Mouse (Mus musculus) MEL (cell line): Measurements from ENCODE around the gene Tmem201. TPM values are rescaled to one million over a fixed set of nuclear protein-coding genes. Genes with fewer than 3 reads are reported as not detected.

Source experiments
- DNase-seq: peaks from one replicate; pipeline ENCODE4 v3.0.0; 2011; ENCODE audit warnings: low read depth, low spot score
- H3K27ac ChIP-seq: 2 replicates; pipeline ENCODE4 v1.5.1; 2012; ENCODE audit warnings: low read depth, mild to moderate bottlenecking, control low read depth, low read length, moderate library complexity; ENCODE audit not compliant: control insufficient read depth
- H3K27me3 ChIP-seq, 2 experiments: fragments of 150-350 bp in 1 of 2; sonication (generic) in 1 of 2; 2 replicates each; pipeline ENCODE4 v1.6.1; 2012; ENCODE audit warnings: low read length in 2 of 2, mild to moderate bottlenecking in 2 of 2, improper control_type of control experiment in 1 of 2, moderate library complexity in 1 of 2; ENCODE audit not compliant: insufficient read depth in 2 of 2, control insufficient read depth in 1 of 2
- H3K36me3 ChIP-seq, 2 experiments: 2 replicates each; pipeline ENCODE4 v1.6.1; 2012 to 2014; ENCODE audit warnings: low read length in 2 of 2, improper control_type of control experiment in 1 of 2, inconsistent platforms in 1 of 2, mild to moderate bottlenecking in 1 of 2; ENCODE audit not compliant: insufficient read depth in 2 of 2, control insufficient read depth in 1 of 2
- H3K4me1 ChIP-seq, 2 experiments: fragments of 150-350 bp in 1 of 2; sonication (generic) in 1 of 2; 2 replicates each; pipeline ENCODE4 v1.6.1; 2012; ENCODE audit warnings: low read length in 2 of 2, improper control_type of control experiment in 1 of 2, mild to moderate bottlenecking in 1 of 2; ENCODE audit not compliant: insufficient read depth in 2 of 2, control insufficient read depth in 1 of 2
- H3K4me3 ChIP-seq, 2 experiments: fragments of 150-350 bp in 1 of 2; sonication (generic) in 1 of 2; 2 replicates each; pipeline ENCODE4 v1.5.1; 2012; ENCODE audit warnings: low read depth in 2 of 2, low read length in 2 of 2, mild to moderate bottlenecking in 2 of 2, moderate library complexity in 2 of 2, control low read depth in 1 of 2, improper control_type of control experiment in 1 of 2; ENCODE audit not compliant: control insufficient read depth in 1 of 2, insufficient read depth in 1 of 2
- H3K79me2 ChIP-seq: 2 replicates; pipeline ENCODE4 v1.6.1; 2012; ENCODE audit warnings: mild to moderate bottlenecking, low read length, moderate library complexity; ENCODE audit not compliant: control insufficient read depth, poor library complexity, insufficient read depth
- H3K9ac ChIP-seq: 2 replicates; pipeline ENCODE4 v1.6.1; 2012; ENCODE audit warnings: low read depth, mild to moderate bottlenecking, control low read depth, low read length, moderate library complexity; ENCODE audit not compliant: control insufficient read depth, poor library complexity, severe bottlenecking
- H3K9me3 ChIP-seq: fragments of 150-350 bp; sonication (generic); replicated peaks from 2 replicates; pipeline ENCODE4 v1.6.1; 2012; ENCODE audit warnings: mild to moderate bottlenecking, low read length, improper control_type of control experiment, moderate library complexity; ENCODE audit not compliant: insufficient read depth
- E2F4 ChIP-seq: IDR thresholded peaks from 2 replicates; pipeline ENCODE4 v1.6.1; 2011; ENCODE audit warnings: low read depth, low read length, improper control_type of control experiment, borderline replicate concordance
- ELF1 ChIP-seq: IDR thresholded peaks from 2 replicates; pipeline ENCODE4 v1.6.1; 2014; ENCODE audit warnings: low read depth, mild to moderate bottlenecking, inconsistent platforms, low read length, improper control_type of control experiment, moderate library complexity
- EP300 ChIP-seq, 2 experiments: IDR thresholded peaks; 2 replicates each; pipeline ENCODE4 v1.6.1; 2011; ENCODE audit warnings: improper control_type of control experiment in 2 of 2, low read length in 2 of 2, low read depth in 1 of 2, mild to moderate bottlenecking in 1 of 2
- GABPA ChIP-seq: IDR thresholded peaks from 2 replicates; pipeline ENCODE4 v1.6.1; 2012; ENCODE audit warnings: low read depth, mild to moderate bottlenecking, inconsistent platforms, low read length, improper control_type of control experiment, moderate library complexity
- GATA1 ChIP-seq: IDR thresholded peaks from 2 replicates; pipeline ENCODE4 v1.6.1; 2011; ENCODE audit warnings: low read depth, low read length, improper control_type of control experiment
- HCFC1 ChIP-seq: IDR thresholded peaks from 2 replicates; pipeline ENCODE4 v1.6.1; 2012; ENCODE audit warnings: low read depth, mild to moderate bottlenecking, inconsistent platforms, low read length, improper control_type of control experiment, moderate library complexity
- JUND ChIP-seq: IDR thresholded peaks from 2 replicates; pipeline ENCODE4 v1.6.1; 2011; ENCODE audit warnings: low read depth, mild to moderate bottlenecking, improper control_type of control experiment, low read length
- MAFK ChIP-seq: IDR thresholded peaks from 2 replicates; pipeline ENCODE4 v1.6.1; 2011; ENCODE audit warnings: low read depth, mild to moderate bottlenecking, low read length, improper control_type of control experiment, borderline replicate concordance
- MEF2A ChIP-seq: IDR thresholded peaks from 2 replicates; pipeline ENCODE4 v1.6.1; 2014; ENCODE audit warnings: low read depth, mild to moderate bottlenecking, inconsistent platforms, low read length, improper control_type of control experiment; ENCODE audit not compliant: poor library complexity, insufficient replicate concordance, severe bottlenecking; ENCODE audit errors: extremely low read depth
- MXI1 ChIP-seq: IDR thresholded peaks from 2 replicates; pipeline ENCODE4 v1.6.1; 2011; ENCODE audit warnings: mild to moderate bottlenecking, low read depth, low read length, improper control_type of control experiment
- MYC ChIP-seq: IDR thresholded peaks from 2 replicates; pipeline ENCODE4 v1.6.1; 2011; ENCODE audit warnings: low read depth, mild to moderate bottlenecking, low read length, improper control_type of control experiment, moderate library complexity
- NELFE ChIP-seq: IDR thresholded peaks from 2 replicates; pipeline ENCODE4 v1.6.1; 2011; ENCODE audit warnings: low read depth, low read length, improper control_type of control experiment
- POLR2A ChIP-seq, 2 experiments: IDR thresholded peaks; 2 replicates each; pipeline ENCODE4 v1.6.1; 2011 to 2012; ENCODE audit warnings: low read length in 2 of 2, mild to moderate bottlenecking in 2 of 2, control low read depth in 1 of 2, improper control_type of control experiment in 1 of 2, low read depth in 1 of 2, moderate library complexity in 1 of 2; ENCODE audit not compliant: control insufficient read depth in 1 of 2, insufficient read depth in 1 of 2, poor library complexity in 1 of 2
- POLR2AphosphoS5 ChIP-seq: IDR thresholded peaks from 2 replicates; pipeline ENCODE4 v1.6.1; 2012; ENCODE audit warnings: low read depth, borderline replicate concordance, mild to moderate bottlenecking, inconsistent platforms, low read length, moderate library complexity, mixed read lengths
- RAD21 ChIP-seq: IDR thresholded peaks from 2 replicates; pipeline ENCODE4 v1.6.1; 2011; ENCODE audit warnings: mild to moderate bottlenecking, low read depth, low read length, improper control_type of control experiment
- TAL1 ChIP-seq: IDR thresholded peaks from 2 replicates; pipeline ENCODE4 v1.6.1; 2012; ENCODE audit warnings: mild to moderate bottlenecking, inconsistent platforms, low read length, moderate library complexity, mixed read lengths
- TBP ChIP-seq: IDR thresholded peaks from 2 replicates; pipeline ENCODE4 v1.8.0; 2011; ENCODE audit warnings: low read depth, low read length, improper control_type of control experiment
- TCF12 ChIP-seq: IDR thresholded peaks from 2 replicates; pipeline ENCODE4 v1.6.1; 2014; ENCODE audit warnings: low read depth, mild to moderate bottlenecking, inconsistent platforms, low read length, improper control_type of control experiment, moderate library complexity
- USF1 ChIP-seq: IDR thresholded peaks from 2 replicates; pipeline ENCODE4 v1.6.1; 2014; ENCODE audit warnings: low read depth, mild to moderate bottlenecking, inconsistent platforms, low read length, improper control_type of control experiment, moderate library complexity
- polyA plus RNA-seq, 2 experiments: library from polyadenylated mRNA; stranded (reverse) in 1 of 2; unstranded in 1 of 2; fragments of >175 nt in 1 of 2; fragments of >200 nt in 1 of 2; gene quantifications; 2 replicates each; pipeline versions ENCODE4 v1.2.1 to v1.2.4; 2012; ENCODE audit warnings: low replicate concordance in 2 of 2, low read depth in 1 of 2; ENCODE audit not compliant: insufficient read length in 2 of 2, insufficient read depth in 1 of 2, missing spikeins in 1 of 2
- total RNA-seq: library from RNA; depleted of rRNA; stranded (reverse); fragments of 300-350 nt; gene quantifications from 2 replicates; pipeline ENCODE4 v1.2.3, GENCODE M21; 2012

The Tmem201 gene
- total and polyA plus RNA-seq, 3 experiments: 31.5 to 60.6 TPM; not detected in 1

GRCm38 (mm10) chr4:149733748-149734147 lies 4.1 kb downstream of the Tmem201 start:
- TF ChIP-seq GABPA (no peak), EP300 (IDR thresholded peaks at IDR 0.05; ENCODE audit: low read depth in 1 of 2, low read length in 2 of 2) (no peak), MXI1 (no peak), POLR2A (IDR thresholded peaks at IDR 0.05; ENCODE audit: control insufficient read depth in 1 of 2, insufficient read depth in 1 of 2, low read depth in 1 of 2, low read length in 2 of 2, poor library complexity in 1 of 2) (no peak), POLR2AphosphoS5 (no peak), RAD21 (no peak), E2F4 (no peak), TBP (no peak)
- H3K36me3 ChIP-seq: peaks cover 0 to 4% of the 10 kb centered on the region in 2 experiments; a peak in 2 of 4 replicates

GRCm38 (mm10) chr4:149732800-149733199 lies 5.0 kb downstream of the Tmem201 start:
- Histone ChIP-seq H3K79me2 (peaks cover 54% of the 10 kb centered on the region), H3K4me1 (peaks cover 0 to 4% of the 10 kb centered on the region in 2 experiments; a peak in 2 of 4 replicates), H3K9ac (no peak overlapping the region), H3K4me3 (no peak overlapping the region), H3K27ac (no peak overlapping the region), H3K27me3 (no peaks in the 10 kb centered on the region), H3K9me3 (no peaks in the 10 kb centered on the region), H3K36me3 (peaks cover 0 to 4% of the 10 kb centered on the region in 2 experiments; a peak in 2 of 4 replicates)
- DNase-seq: no peak
- no peak for TF ChIP-seq E2F4
- no peak for TF ChIP-seq USF1
- no peak for TF ChIP-seq GATA1

More at GRCm38 (mm10) chr4:149733748-149734147, 4.1 kb downstream of the Tmem201 start:
- Histone ChIP-seq H3K79me2 (peaks cover 54% of the 10 kb centered on the region), H3K27ac (no peak overlapping the region), H3K9ac (no peak overlapping the region), H3K4me3 (no peak overlapping the region), H3K4me1 (peaks cover 2 to 7% of the 10 kb centered on the region in 2 experiments; a peak in 2 of 4 replicates), H3K9me3 (no peaks in the 10 kb centered on the region), H3K27me3 (no peaks in the 10 kb centered on the region)
- DNase-seq: no peak

- Histone ChIP-seq H3K27ac (no peak overlapping the region), H3K79me2 (peaks cover 50% of the 10 kb centered on the region), H3K9ac (no peak overlapping the region), H3K4me3 (no peak overlapping the region), H3K9me3 (no peaks in the 10 kb centered on the region), H3K27me3 (no peaks in the 10 kb centered on the region), H3K36me3 (peaks cover 0 to 4% of the 10 kb centered on the region in 2 experiments; a peak in 2 of 4 replicates), H3K4me1 (peaks cover 0 to 4% of the 10 kb centered on the region in 2 experiments; a peak in 2 of 4 replicates)
- TF ChIP-seq USF1 (no peak), ELF1 (no peak), MYC (no peak), TAL1 (no peak), MEF2A (no peak), TCF12 (no peak), GATA1 (no peak), NELFE (no peak), MAFK (no peak), HCFC1 (no peak), EP300 (IDR thresholded peaks at IDR 0.05; ENCODE audit: low read depth in 1 of 2, low read length in 2 of 2) (no peak), GABPA (no peak), JUND (no peak)
- DNase-seq: no peak
Measured at GRCm38 (mm10) chr4:149732313-149732712, 5.5 kb downstream of the Tmem201 start.
